Mouse (Mus musculus) lung, embryonic 14.5 days (tissue): ENCODE data around the gene Wdfy4. TPM values are rescaled to one million over a fixed set of nuclear protein-coding genes. Genes with fewer than 3 reads are reported as not detected.

Source experiments
- ATAC-seq: fragments of 200-750 bp; cut with Nextera tagmentation; 2 replicates; pipeline ENCODE4 v1.8.0; 2017; ENCODE audit warnings: mild to moderate bottlenecking, moderate TSS enrichment, moderate library complexity; ENCODE audit not compliant: insufficient read depth
- DNase-seq: peaks from one replicate; pipeline ENCODE4 v3.0.0-alpha.2; 2015
- H3K27ac ChIP-seq: fragments of 300-500 bp; sonication (generic); 2 replicates; pipeline ENCODE4 v1.5.1; 2014; ENCODE audit warnings: low read depth, mild to moderate bottlenecking, moderate library complexity
- H3K27me3 ChIP-seq: fragments of 300-500 bp; sonication (generic); 2 replicates; pipeline ENCODE4 v1.6.1; 2014; ENCODE audit warnings: low read length, control low read depth; ENCODE audit not compliant: insufficient read depth
- H3K36me3 ChIP-seq: fragments of 300-500 bp; sonication (generic); 2 replicates; pipeline ENCODE4 v1.6.1; 2014; ENCODE audit warnings: control low read depth; ENCODE audit not compliant: insufficient read depth
- H3K4me1 ChIP-seq: fragments of 300-500 bp; sonication (generic); 2 replicates; pipeline ENCODE4 v1.6.1; 2014; ENCODE audit warnings: antibody characterized with exemption, control low read depth; ENCODE audit not compliant: insufficient read depth
- H3K4me2 ChIP-seq: fragments of 300-500 bp; sonication (generic); 2 replicates; pipeline ENCODE4 v1.6.1; 2014; ENCODE audit warnings: mild to moderate bottlenecking
- H3K4me3 ChIP-seq: fragments of 300-500 bp; sonication (generic); 2 replicates; pipeline ENCODE4 v1.5.1; 2014; ENCODE audit warnings: low read depth, low read length
- H3K9ac ChIP-seq: fragments of 300-500 bp; sonication (generic); 2 replicates; pipeline ENCODE4 v1.6.1; 2014
- H3K9me3 ChIP-seq: fragments of 300-500 bp; sonication (generic); 2 replicates; pipeline ENCODE4 v1.6.1; 2016; ENCODE audit warnings: low read depth, low read length, control low read depth
- CTCF ChIP-seq: IDR thresholded peaks from 2 replicates; pipeline ENCODE4 v1.5.1; 2016; ENCODE audit warnings: antibody characterized with exemption, low read depth
- WGBS: fragments of 180-500 bp; shearing (Covaris S2); extraction: QIAGEN DNeasy Blood & Tissue Kit; methylation state at CpG from one replicate; pipeline ENCODE4 v1.1.7; 2014; 5-methylcytosine and 5-hydroxymethylcytosine counted together
- polyA plus RNA-seq: library from polyadenylated mRNA; unstranded; fragments of >200 nt; fragmentation: Nextera tagmentation; extraction: Ambion mirVana; gene quantifications from 2 replicates; pipeline ENCODE4 v1.2.1, GENCODE M21; 2014

Wdfy4 gene
- polyA plus RNA-seq, 1 experiment from 2014 or later = 0.57 TPM

DNA sequence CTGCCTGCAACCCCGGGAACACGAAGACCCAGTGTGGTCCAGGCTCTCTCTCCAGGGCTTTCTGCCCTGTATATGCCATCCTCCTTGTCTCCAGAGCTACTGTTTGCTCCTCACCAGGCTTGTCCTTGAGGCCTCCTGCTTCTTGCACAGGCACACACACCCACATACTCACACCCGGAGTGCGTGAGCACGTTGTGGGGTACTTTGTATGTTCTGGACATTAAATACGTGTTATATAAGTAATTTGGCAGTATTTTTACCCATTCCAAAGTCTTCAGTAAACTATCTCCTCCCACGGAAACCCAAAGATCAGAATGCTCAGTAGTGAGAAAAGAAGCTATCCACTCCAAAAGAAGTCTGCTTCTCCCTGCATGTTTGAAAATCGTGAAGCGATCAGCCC is 261.4 kb downstream of the Wdfy4 start:
- Histone ChIP-seq H3K9me3 (no peaks in the 10 kb centered on the region), H3K9ac (no peak overlapping the region), H3K27me3 (no peaks in the 10 kb centered on the region), H3K4me1 (peaks cover 4% of the 10 kb centered on the region; the same call in 1 of the 2 replicates), H3K4me2 (no peak overlapping the region), H3K36me3 (no peaks in the 10 kb centered on the region), H3K27ac (no peak overlapping the region), H3K4me3 (no peak overlapping the region)
- WGBS = 51% methylated on average over 9 of the region's 9 CpGs
- TF ChIP-seq CTCF = no peak
- no peak for DNase-seq
- no peak for ATAC-seq

DNA sequence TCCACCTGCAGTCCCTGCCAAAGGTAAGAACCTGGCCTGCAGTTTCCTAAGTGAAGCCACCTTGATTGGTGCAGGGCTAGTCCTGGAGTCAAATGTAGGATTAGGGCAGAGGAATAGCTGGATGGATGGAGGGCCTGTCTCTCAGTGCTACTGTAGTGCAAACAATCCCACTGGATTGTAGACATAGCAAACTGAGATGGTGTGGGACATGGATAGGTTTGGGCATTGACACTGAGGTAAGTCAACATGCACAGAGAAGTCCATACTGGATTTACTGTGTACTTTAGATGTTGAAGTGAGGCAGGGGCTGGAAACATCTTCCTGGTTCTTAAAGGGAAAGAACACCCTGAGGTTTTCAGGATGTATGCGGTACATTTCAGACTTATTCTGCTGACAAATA is 267.4 kb downstream of the Wdfy4 start:
- no peak overlapping the region for H3K4me3 ChIP-seq
- no peak overlapping the region for H3K4me2 ChIP-seq
- ATAC-seq = no peak
- no peak overlapping the region for H3K27ac ChIP-seq
- no peaks in the 10 kb centered on the region for H3K27me3 ChIP-seq
- 92% methylated on average over 1 of the region's 1 CpGs for WGBS
- no peak for TF ChIP-seq CTCF
- H3K36me3 ChIP-seq = no peaks in the 10 kb centered on the region
- DNase-seq = no peak
- H3K4me1 ChIP-seq = peaks cover 3% of the 10 kb centered on the region
- H3K9me3 ChIP-seq = no peaks in the 10 kb centered on the region
- H3K9ac ChIP-seq = no peak overlapping the region

DNA sequence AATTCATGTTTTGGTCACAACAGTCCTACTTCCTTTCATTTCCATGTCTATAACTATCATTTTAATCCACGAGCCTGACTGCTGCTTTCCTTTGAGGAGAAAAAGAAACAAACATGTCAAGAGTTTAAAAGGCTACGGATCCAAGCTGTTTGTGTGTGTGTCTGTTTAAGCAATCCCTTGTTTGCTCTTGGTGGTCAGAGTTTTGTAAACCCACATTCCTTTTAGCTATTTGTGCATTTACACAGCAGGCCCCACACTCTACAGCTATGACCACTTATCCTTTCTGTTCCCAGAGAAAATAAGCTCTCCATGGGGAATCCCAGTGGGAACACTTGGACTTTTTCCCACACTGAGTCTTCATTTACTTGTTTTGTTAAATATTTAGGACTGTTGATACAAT is 269.9 kb downstream of the Wdfy4 start:
- H3K27ac ChIP-seq = peak overlapping the region; percentile 75; the same call in 1 of the 2 replicates
- peaks cover 3% of the 10 kb centered on the region for H3K4me1 ChIP-seq
- DNase-seq (peak; percentile 78), ATAC-seq (peak; percentile 75)
- no peaks in the 10 kb centered on the region for H3K36me3 ChIP-seq
- H3K9ac ChIP-seq = no peak overlapping the region
- 13% methylated on average over 2 of the region's 2 CpGs for WGBS
- H3K27me3 ChIP-seq = no peaks in the 10 kb centered on the region
- H3K9me3 ChIP-seq = no peaks in the 10 kb centered on the region
- H3K4me3 ChIP-seq = no peak overlapping the region
- no peak for TF ChIP-seq CTCF
- no peak overlapping the region for H3K4me2 ChIP-seq

DNA sequence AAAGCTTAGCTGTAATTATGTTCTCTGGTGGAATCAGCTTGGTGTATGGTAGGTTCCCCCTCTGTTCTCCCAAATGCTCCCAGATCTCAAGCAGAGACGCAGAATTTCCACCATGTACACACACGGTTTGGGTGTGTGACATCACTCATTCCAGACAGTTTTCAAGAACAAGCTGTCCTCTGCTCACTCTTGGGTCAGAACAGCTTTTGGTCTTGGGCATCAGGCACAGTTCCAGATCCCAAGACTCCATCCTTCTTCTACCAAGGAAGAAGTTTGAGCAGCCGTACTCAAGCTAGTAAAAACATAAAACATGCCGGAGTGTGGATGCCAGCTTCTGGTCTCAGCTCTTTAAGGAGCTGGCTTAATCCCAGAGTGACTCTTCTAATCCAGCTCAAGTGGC is 274.1 kb downstream of the Wdfy4 start:
- whole genome bisulfite sequencing = 89% methylated on average over 4 of the region's 4 CpGs
- ATAC-seq = no peak
- TF ChIP-seq CTCF = no peak

More for the DNA sequence above, 274.1 kb downstream of the Wdfy4 start:
- Histone ChIP-seq H3K4me2 (no peak overlapping the region), H3K9me3 (no peaks in the 10 kb centered on the region), H3K36me3 (no peaks in the 10 kb centered on the region), H3K9ac (no peak overlapping the region), H3K4me3 (no peak overlapping the region), H3K27me3 (no peaks in the 10 kb centered on the region), H3K27ac (no peak overlapping the region), H3K4me1 (peaks cover 3% of the 10 kb centered on the region)
- DNase-seq = no peak

Other genes starting within 250 kb of the Wdfy4 start
- gene Lrrc18, start 194.1 kb downstream of the Wdfy4 start, polyA plus RNA-seq = 0.15 and 0.25 TPM in 2 replicates
- gene Arhgap22, start 28.5 kb upstream of the Wdfy4 start, polyA plus RNA-seq = 6.7 and 8.4 TPM in 2 replicates